Mouse (Mus musculus) olfactory bulb, adult 2 months (tissue): ENCODE measurements at regions not wholly inside any gene's neighbourhood (a gene's known extent, or its start where the extent isn't known, plus 50 kb on each side); places are given as distances from the start of the nearest gene placed in this dataset.

ENCODE experiments used
- CTCF ChIP-seq: fragments of 200-500 bp; IDR thresholded peaks from 2 replicates; pipeline ENCODE4 v1.5.1; 2012; ENCODE audit warnings: low read depth, mild to moderate bottlenecking, low read length, moderate library complexity; ENCODE audit not compliant: insufficient read depth
- POLR2A ChIP-seq: fragments of 200-500 bp; IDR thresholded peaks from 2 replicates; pipeline ENCODE4 v1.6.1; 2012; ENCODE audit warnings: mild to moderate bottlenecking, low read depth, low read length, moderate library complexity; ENCODE audit not compliant: insufficient read depth

- TF ChIP-seq CTCF (no peak), POLR2A (no peak)
Measured at GRCm38 (mm10) chr5:75720091-75720940, 145.6 kb downstream of the Kit start.
